ENCODE assay signal across 17 mouse cellular contexts in genomic region chr12:100871234-100871633, GRCm38 (mm10).
"Had no signal": no experiment of that assay in that cellular context is flagged by ENCODE, and none has a peak within 500 bp of the region (broad histone marks: within the 10 kb centered on the region; RNA-seq: fewer than 3 reads in every experiment).

No protein-coding gene starts in this region.

- H3K27ac ChIP-seq: neural tube, embryonic 12.5 days; neural tube, embryonic 13.5 days; neural tube, embryonic 15.5 days; stomach, embryonic 15.5 days; stomach, postnatal 0 days had no signal

- H3K27me3 ChIP-seq: neural tube, embryonic 12.5 days; neural tube, embryonic 13.5 days; neural tube, embryonic 15.5 days; stomach, embryonic 15.5 days had no signal

- DNase-seq: retina, postnatal 1 day; right cerebral cortex, adult 18-20 months; right cerebral cortex, postnatal 14 days; right cerebral cortex, postnatal 25 days; right cerebral cortex, postnatal 4 days; spleen, adult 18-20 months; thymus, adult 18-20 months; thymus, adult 2 months; thymus, postnatal 14 days; thymus, postnatal 25 days; thymus, postnatal 36 days; thymus, postnatal 4 days had no signal

- H3K36me3 ChIP-seq: neural tube, embryonic 12.5 days; neural tube, embryonic 13.5 days; neural tube, embryonic 15.5 days; stomach, embryonic 15.5 days had no signal

- H3K9me3 ChIP-seq: neural tube, embryonic 12.5 days; neural tube, embryonic 15.5 days; stomach, embryonic 15.5 days had no signal

- H3K9ac ChIP-seq: neural tube, embryonic 12.5 days; neural tube, embryonic 13.5 days; neural tube, embryonic 15.5 days; stomach, embryonic 15.5 days had no signal

- H3K4me2 ChIP-seq: neural tube, embryonic 12.5 days; neural tube, embryonic 13.5 days; neural tube, embryonic 15.5 days; stomach, embryonic 15.5 days had no signal

- H3K4me1 ChIP-seq: neural tube, embryonic 12.5 days; neural tube, embryonic 13.5 days; neural tube, embryonic 15.5 days; stomach, embryonic 15.5 days had no signal

- H3K4me3 ChIP-seq: neural tube, embryonic 12.5 days; neural tube, embryonic 13.5 days; neural tube, embryonic 15.5 days; stomach, embryonic 15.5 days had no signal
